Mouse (Mus musculus): ENCODE measurements around the gene C130074G19Rik.

- TF ChIP-seq CTCF (IDR thresholded peaks at IDR 0.05; ENCODE audit: low read depth), result no peak
- TF ChIP-seq EP300 (IDR thresholded peaks at IDR 0.05; ENCODE audit: low read depth), result no peak
These were observed 37.0 kb upstream of the C130074G19Rik start for GRCm38 (mm10) chr1:184920057-184920456.

Measured in liver, embryonic 14.5 days (tissue).